Mouse (Mus musculus) stomach, embryonic 16.5 days (tissue): Measurements from ENCODE around the gene Olfr312. TPM values are rescaled to one million over a fixed set of nuclear protein-coding genes. Genes with fewer than 3 reads are reported as not detected.
"Not testable (repeated sequence)": the region's sequence is repeated elsewhere in the genome, so short reads cannot be mapped to it uniquely, and the experiment has no call there.

Experiments used
- ATAC-seq: fragments of 200-750 bp; cut with Nextera tagmentation; 2 replicates; pipeline ENCODE4 v1.8.0; 2017; ENCODE audit warnings: moderate number of reproducible peaks, moderate TSS enrichment; ENCODE audit not compliant: insufficient read depth, low FRiP score
- H3K27ac ChIP-seq: fragments of 300-500 bp; sonication (generic); 2 replicates; pipeline ENCODE4 v1.5.1; 2014; ENCODE audit warnings: low read length
- H3K27me3 ChIP-seq: fragments of 300-500 bp; sonication (generic); 2 replicates; pipeline ENCODE4 v1.6.1; 2014; ENCODE audit warnings: low read length, control low read depth, mixed read lengths; ENCODE audit not compliant: control insufficient read depth, insufficient read depth
- H3K36me3 ChIP-seq: fragments of 300-500 bp; sonication (generic); 2 replicates; pipeline ENCODE4 v1.6.1; 2014; ENCODE audit warnings: low read length; ENCODE audit not compliant: control insufficient read depth, insufficient read depth
- H3K4me1 ChIP-seq: fragments of 300-500 bp; sonication (generic); 2 replicates; pipeline ENCODE4 v1.6.1; 2014; ENCODE audit warnings: low read length, control low read depth, mixed read lengths; ENCODE audit not compliant: control insufficient read depth, insufficient read depth
- H3K4me2 ChIP-seq: fragments of 300-500 bp; sonication (generic); 2 replicates; pipeline ENCODE4 v1.6.1; 2014; ENCODE audit warnings: low read depth, low read length, mixed read lengths
- H3K4me3 ChIP-seq: fragments of 300-500 bp; sonication (generic); replicated peaks from 2 replicates; pipeline ENCODE4 v1.5.1; 2014; ENCODE audit warnings: mild to moderate bottlenecking, low read length
- H3K9ac ChIP-seq: fragments of 300-500 bp; sonication (generic); 2 replicates; pipeline ENCODE4 v1.6.1; 2014; ENCODE audit warnings: low read length
- H3K9me3 ChIP-seq: fragments of 300-500 bp; sonication (generic); replicated peaks from 2 replicates; pipeline ENCODE4 v1.6.1; 2016; ENCODE audit warnings: low read length, control low read depth; ENCODE audit not compliant: control insufficient read depth
- WGBS: fragments of 180-500 bp; shearing (Covaris S2); extraction: QIAGEN DNeasy Blood & Tissue Kit; methylation state at CpG from one replicate; pipeline ENCODE4 v1.1.7; 2014; 5-methylcytosine and 5-hydroxymethylcytosine counted together
- polyA plus RNA-seq: library from polyadenylated mRNA; unstranded; fragments of >200 nt; fragmentation: Nextera tagmentation; extraction: Ambion mirVana; gene quantifications from 2 replicates; pipeline ENCODE4 v1.2.1, GENCODE M21; 2015

The Olfr312 gene
- not detected in 2 replicates for polyA plus RNA-seq

DNA sequence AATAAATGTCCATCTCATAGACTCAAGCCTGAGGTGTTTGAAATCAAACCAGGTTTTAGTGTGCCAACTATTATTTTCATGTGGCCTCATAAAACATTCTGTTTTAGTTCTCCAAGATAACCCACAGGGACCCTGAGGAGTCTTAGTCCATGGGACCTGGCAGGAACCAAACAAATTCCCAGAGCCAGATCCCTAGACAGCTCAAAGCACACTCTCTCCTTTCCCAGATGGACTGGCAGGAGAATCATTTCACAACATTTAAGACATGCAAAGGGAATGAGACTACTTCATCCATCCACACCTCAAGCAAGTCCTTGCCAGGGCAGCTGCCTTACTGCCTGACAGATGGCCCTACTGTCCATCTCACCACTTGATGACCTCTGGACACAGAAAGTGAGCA lies at the start of gene Olfr312:
Gene Olfr312, plus strand, starts transcription at position 301 of the 400 bp plus-strand sequence.
- not testable (repeated sequence) for H3K4me3 ChIP-seq, H3K27ac ChIP-seq, H3K9me3 ChIP-seq, H3K4me1 ChIP-seq, H3K27me3 ChIP-seq, H3K4me2 ChIP-seq, H3K36me3 ChIP-seq, ATAC-seq, H3K9ac ChIP-seq

DNA sequence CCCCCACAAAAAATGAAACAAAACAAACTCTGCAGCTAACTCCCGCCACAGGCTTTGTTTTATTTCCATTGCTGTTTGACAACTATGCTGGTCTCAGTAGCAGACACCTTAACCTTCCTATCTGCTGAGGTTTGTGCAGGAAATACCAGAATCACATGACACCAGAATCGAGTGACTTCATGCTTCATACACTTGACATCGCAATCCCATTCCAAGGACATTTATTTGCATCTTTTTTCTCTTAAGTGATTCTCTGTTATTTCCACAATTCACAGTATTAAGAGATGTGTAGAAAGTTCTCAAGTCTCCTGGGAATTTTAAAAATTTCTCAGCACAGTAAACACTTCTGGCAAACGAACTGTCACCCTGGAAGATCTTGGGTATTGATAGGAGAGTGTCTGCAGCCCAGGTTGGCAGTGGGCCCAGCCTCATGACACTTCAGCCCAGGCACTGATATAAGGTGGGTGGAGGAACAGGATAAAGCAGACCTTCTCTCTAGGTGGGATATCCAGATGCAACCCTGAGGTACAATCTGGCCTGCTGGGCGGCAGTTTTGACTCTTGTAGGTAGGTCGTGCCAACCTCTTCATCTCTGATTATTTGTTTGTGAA lies 46.5 kb upstream of the Olfr312 start, which contains the start of gene Olfr314:
Gene Olfr314, plus strand, starts transcription at position 473 of the 610 bp plus-strand sequence.
- WGBS = 66% methylated on average over 6 of the region's 6 CpGs

GRCm38 (mm10) chr11:58784182-58784581 lies 44.9 kb upstream of the Olfr312 start:
- Histone ChIP-seq H3K9ac (no peak overlapping the region), H3K36me3 (no peaks in the 10 kb centered on the region), H3K9me3 (no peaks in the 10 kb centered on the region), H3K4me2 (no peak overlapping the region), H3K27me3 (no peaks in the 10 kb centered on the region), H3K4me1 (no peaks in the 10 kb centered on the region), H3K27ac (no peak overlapping the region), H3K4me3 (no peak overlapping the region)
- WGBS = 70% methylated on average over 2 of the region's 2 CpGs
- ATAC-seq = no peak

More for the DNA sequence above, 46.5 kb upstream of the Olfr312 start, which contains the start of gene Olfr314:
- Histone ChIP-seq H3K9me3 (no peaks in the 10 kb centered on the region), H3K4me3 (no peak within 1 kb of the TSS), H3K27ac (no peak within 1 kb of the TSS), H3K4me1 (no peaks in the 10 kb centered on the region), H3K9ac (no peak within 1 kb of the TSS), H3K36me3 (no peaks in the 10 kb centered on the region), H3K27me3 (no peaks in the 10 kb centered on the region), H3K4me2 (no peak within 1 kb of the TSS)
- ATAC-seq = no peak

GRCm38 (mm10) chr11:58787651-58788050 lies 41.4 kb upstream of the Olfr312 start:
- 76% methylated on average over 10 of the region's 10 CpGs for WGBS
- H3K27me3 ChIP-seq = no peaks in the 10 kb centered on the region
- no peaks in the 10 kb centered on the region for H3K9me3 ChIP-seq
- H3K9ac ChIP-seq = no peak overlapping the region
- no peak overlapping the region for H3K4me2 ChIP-seq
- ATAC-seq = no peak
- no peak overlapping the region for H3K27ac ChIP-seq
- H3K4me1 ChIP-seq = no peaks in the 10 kb centered on the region
- no peaks in the 10 kb centered on the region for H3K36me3 ChIP-seq
- H3K4me3 ChIP-seq = no peak overlapping the region

DNA sequence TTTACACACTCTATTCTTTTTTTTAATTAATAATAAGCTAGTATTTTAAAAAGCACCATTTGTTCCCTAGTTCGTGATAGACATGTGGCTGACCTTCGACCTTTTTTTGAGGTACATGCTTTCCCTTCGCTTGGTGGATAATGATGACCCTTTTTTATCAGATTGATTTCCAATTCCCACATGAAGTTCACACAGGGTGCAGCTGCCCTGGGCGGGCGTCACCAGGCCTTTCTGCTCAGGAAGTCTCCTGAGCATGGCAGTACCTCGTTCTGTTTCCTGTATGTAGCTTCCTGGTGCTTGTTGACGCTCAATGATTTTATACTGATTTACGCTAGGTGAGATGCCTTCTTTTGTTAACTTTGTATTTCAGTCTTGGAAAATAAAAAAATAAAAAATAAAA lies 40.7 kb upstream of the Olfr312 start:
- Histone ChIP-seq H3K27me3 (no peaks in the 10 kb centered on the region), H3K27ac (no peak overlapping the region), H3K4me2 (no peak overlapping the region), H3K36me3 (no peaks in the 10 kb centered on the region), H3K9ac (no peak overlapping the region), H3K4me1 (no peaks in the 10 kb centered on the region), H3K9me3 (no peaks in the 10 kb centered on the region), H3K4me3 (no peak overlapping the region)
- 74% methylated on average over 8 of the region's 8 CpGs for WGBS
- ATAC-seq = no peak

GRCm38 (mm10) chr11:58789532-58789931 lies 39.5 kb upstream of the Olfr312 start:
- Histone ChIP-seq H3K9ac (no peak overlapping the region), H3K36me3 (no peaks in the 10 kb centered on the region), H3K4me3 (no peak overlapping the region), H3K4me1 (no peaks in the 10 kb centered on the region), H3K27ac (no peak overlapping the region), H3K9me3 (no peaks in the 10 kb centered on the region), H3K27me3 (no peaks in the 10 kb centered on the region), H3K4me2 (no peak overlapping the region)
- 22% methylated on average over 3 of the region's 3 CpGs for WGBS
- no peak for ATAC-seq

DNA sequence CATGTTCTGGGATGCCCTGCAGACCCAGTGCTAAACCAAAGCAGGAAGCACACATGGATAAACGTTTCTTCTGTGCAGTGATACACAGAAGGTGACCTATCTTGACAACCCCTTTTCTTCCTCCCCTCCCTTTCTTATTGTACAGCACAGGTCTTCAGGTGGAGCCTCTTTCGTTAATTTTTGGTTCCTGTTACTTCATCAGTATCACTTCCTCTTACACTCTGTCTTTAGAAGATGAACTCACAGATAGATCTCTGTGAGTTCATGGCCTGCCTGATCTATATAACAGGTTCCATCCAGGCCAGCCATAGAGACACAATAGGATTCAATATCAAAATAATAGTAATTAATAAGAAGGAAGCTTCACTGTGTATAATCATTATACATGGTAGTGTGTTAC lies 39.0 kb upstream of the Olfr312 start:
- 43% methylated on average over 2 of the region's 2 CpGs for WGBS
- no peaks in the 10 kb centered on the region for H3K27me3 ChIP-seq
- no peak for ATAC-seq

GRCm38 (mm10) chr11:58790646-58791045 lies 38.4 kb upstream of the Olfr312 start:
- Histone ChIP-seq H3K27ac (no peak overlapping the region), H3K9me3 (no peaks in the 10 kb centered on the region), H3K9ac (no peak overlapping the region), H3K36me3 (no peaks in the 10 kb centered on the region), H3K4me3 (no peak overlapping the region), H3K27me3 (no peaks in the 10 kb centered on the region), H3K4me1 (no peaks in the 10 kb centered on the region), H3K4me2 (no peak overlapping the region)
- 64% methylated on average over 6 of the region's 6 CpGs for WGBS
- no peak for ATAC-seq

More for the DNA sequence above, 39.0 kb upstream of the Olfr312 start:
- no peak overlapping the region for H3K4me3 ChIP-seq
- no peak overlapping the region for H3K27ac ChIP-seq
- H3K36me3 ChIP-seq = no peaks in the 10 kb centered on the region
- H3K4me2 ChIP-seq = no peak overlapping the region
- H3K9ac ChIP-seq = no peak overlapping the region
- no peaks in the 10 kb centered on the region for H3K4me1 ChIP-seq
- H3K9me3 ChIP-seq = no peaks in the 10 kb centered on the region

- H3K4me1 ChIP-seq = no peaks in the 10 kb centered on the region
- H3K9me3 ChIP-seq = no peaks in the 10 kb centered on the region
- WGBS = 85% methylated on average over 2 of the region's 2 CpGs
- no peaks in the 10 kb centered on the region for H3K36me3 ChIP-seq
- H3K4me3 ChIP-seq = no peak overlapping the region
- no peak for ATAC-seq
- no peak overlapping the region for H3K4me2 ChIP-seq
- no peaks in the 10 kb centered on the region for H3K27me3 ChIP-seq
- no peak overlapping the region for H3K9ac ChIP-seq
- no peak overlapping the region for H3K27ac ChIP-seq
Observed at GRCm38 (mm10) chr11:58795856-58796255, 33.2 kb upstream of the Olfr312 start.
